Mouse (Mus musculus) olfactory bulb, adult 2 months (tissue): Measurements from ENCODE around the gene Slc8a2.

Source experiments
- CTCF ChIP-seq: fragments of 200-500 bp; IDR thresholded peaks from 2 replicates; pipeline ENCODE4 v1.5.1; 2012; ENCODE audit warnings: low read depth, mild to moderate bottlenecking, low read length, moderate library complexity; ENCODE audit not compliant: insufficient read depth
- POLR2A ChIP-seq: fragments of 200-500 bp; IDR thresholded peaks from 2 replicates; pipeline ENCODE4 v1.6.1; 2012; ENCODE audit warnings: mild to moderate bottlenecking, low read depth, low read length, moderate library complexity; ENCODE audit not compliant: insufficient read depth

DNA sequence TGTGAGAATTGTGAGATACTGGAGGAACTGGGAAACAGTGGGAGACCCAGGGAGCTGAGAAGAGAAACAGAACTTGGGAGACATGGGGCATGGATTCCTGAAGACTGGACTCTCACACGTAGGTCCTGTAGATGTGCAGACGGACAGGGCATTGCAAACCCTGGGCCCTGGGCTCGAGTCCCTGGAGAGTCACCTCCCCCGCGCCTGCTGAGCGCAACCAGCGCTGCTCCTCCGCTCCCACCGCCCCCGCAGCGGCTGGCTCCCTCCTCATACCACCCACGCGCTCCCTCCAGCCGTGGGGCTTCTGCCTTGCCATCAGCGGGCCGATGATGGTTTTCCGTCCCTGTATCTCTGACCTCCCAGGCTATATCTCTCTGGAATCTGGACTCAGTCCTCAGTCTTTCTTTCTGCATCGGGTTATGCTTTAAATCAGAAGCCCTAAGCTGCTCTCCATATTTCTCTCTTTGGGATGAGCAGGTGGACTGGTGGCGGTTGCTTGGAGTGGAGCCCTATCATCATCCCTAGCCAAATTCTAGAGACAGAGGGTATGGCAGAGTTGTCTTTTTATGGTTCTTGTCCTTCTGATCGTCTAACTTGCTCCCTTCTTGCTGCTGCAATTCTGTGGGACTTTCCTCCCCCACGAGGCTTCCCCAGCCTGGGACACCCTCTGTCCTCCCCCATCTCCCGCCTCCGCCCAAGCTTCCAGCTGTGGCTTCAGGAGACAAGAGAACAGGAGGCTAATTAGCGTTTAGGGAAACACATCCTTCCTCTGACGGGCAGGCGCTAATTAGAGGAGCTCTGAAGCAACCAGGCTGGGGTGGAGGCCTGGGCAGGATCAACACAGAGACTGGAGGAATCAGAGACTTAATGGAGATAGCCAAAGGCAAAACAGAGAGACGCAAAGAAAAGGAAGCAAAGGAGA lies 17.1 kb downstream of the Slc8a2 start:
- TF ChIP-seq CTCF (no peak), POLR2A (no peak)
